Mouse (Mus musculus) midbrain, embryonic 14.5 days (tissue): ENCODE measurements around the gene Gm10228. TPM values are rescaled to one million over a fixed set of nuclear protein-coding genes. Genes with fewer than 3 reads are reported as not detected.

Experiments
- polyA plus RNA-seq: library from polyadenylated mRNA; unstranded; fragments of >200 nt; fragmentation: Nextera tagmentation; extraction: Ambion mirVana; gene quantifications from 2 replicates; pipeline ENCODE4 v1.2.1, GENCODE M21; 2014

Gene Gm10228
- polyA plus RNA-seq, 1 experiment from 2014 or later = not detected

Other genes with a start within 250 kb of the Gm10228 start
- gene Gm20741, start 229.3 kb downstream of the Gm10228 start, polyA plus RNA-seq = not detected in 2 replicates
- not detected in 2 replicates for gene Krtap15, start 221.3 kb downstream of the Gm10228 start, polyA plus RNA-seq
- not detected in 2 replicates for gene Krtap14, start 215.3 kb downstream of the Gm10228 start, polyA plus RNA-seq
- not detected in 2 replicates for gene Krtap19-1, start 172.1 kb downstream of the Gm10228 start, polyA plus RNA-seq
- gene Krtap19-2, start 167.2 kb downstream of the Gm10228 start, polyA plus RNA-seq = not detected in 2 replicates
- not detected in 2 replicates for gene Krtap19-3, start 163.4 kb downstream of the Gm10228 start, polyA plus RNA-seq
- not detected in 2 replicates for gene Krtap19-4, start 156.4 kb downstream of the Gm10228 start, polyA plus RNA-seq
- gene Krtap19-5, start 145.0 kb downstream of the Gm10228 start, polyA plus RNA-seq = not detected in 2 replicates
- gene Krtap19-9b, start 109.2 kb downstream of the Gm10228 start, polyA plus RNA-seq = not detected in 2 replicates
- not detected in 2 replicates for gene Krtap16-3, start 78.6 kb downstream of the Gm10228 start, polyA plus RNA-seq
- not detected in 2 replicates for gene Krtap22-2, start 30.7 kb downstream of the Gm10228 start, polyA plus RNA-seq
- not detected in 2 replicates for gene Gm10229, start 26.2 kb downstream of the Gm10228 start, polyA plus RNA-seq
- not detected in 2 replicates for gene Krtap6-1, start 9.8 kb downstream of the Gm10228 start, polyA plus RNA-seq
- gene Krtap6-5, start 6.4 kb upstream of the Gm10228 start, polyA plus RNA-seq = not detected in 2 replicates
- not detected in 2 replicates for gene 1110025L11Rik, start 22.5 kb upstream of the Gm10228 start, polyA plus RNA-seq
- not detected in 2 replicates for gene Krtap6-3, start 42.5 kb upstream of the Gm10228 start, polyA plus RNA-seq
- gene Gm6358, start 99.4 kb upstream of the Gm10228 start, polyA plus RNA-seq = not detected in 2 replicates
- gene Gm10061, start 109.6 kb upstream of the Gm10228 start, polyA plus RNA-seq = not detected in 2 replicates
- gene Gm9789, start 116.5 kb upstream of the Gm10228 start, polyA plus RNA-seq = not detected in 2 replicates
- gene Gm7735, start 128.0 kb upstream of the Gm10228 start, polyA plus RNA-seq = not detected in 2 replicates
- gene 1110057P08Rik, start 133.3 kb upstream of the Gm10228 start, polyA plus RNA-seq = not detected in 2 replicates
- not detected in 2 replicates for gene Krtap20-2, start 164.4 kb upstream of the Gm10228 start, polyA plus RNA-seq